Mouse (Mus musculus) frontal cortex, adult 2 months (tissue): Measurements from ENCODE around the gene Prss28. TPM values are rescaled to one million over a fixed set of nuclear protein-coding genes. Genes with fewer than 3 reads are reported as not detected.

Experiments used
- DNase-seq, 2 experiments: peaks; one replicate each; pipeline ENCODE4 v3.0.0; 2022; ENCODE audit warnings: low spot score in 1 of 2; ENCODE audit errors: extremely low spot score in 1 of 2
- polyA plus RNA-seq: library from polyadenylated mRNA; depleted of rRNA; stranded (reverse); fragments of >200 nt; gene quantifications from 2 replicates; pipeline ENCODE4 v1.2.3, GENCODE M21; 2012; rRNA removed

The Prss28 gene
- polyA plus RNA-seq: not detected in 2 replicates

DNA sequence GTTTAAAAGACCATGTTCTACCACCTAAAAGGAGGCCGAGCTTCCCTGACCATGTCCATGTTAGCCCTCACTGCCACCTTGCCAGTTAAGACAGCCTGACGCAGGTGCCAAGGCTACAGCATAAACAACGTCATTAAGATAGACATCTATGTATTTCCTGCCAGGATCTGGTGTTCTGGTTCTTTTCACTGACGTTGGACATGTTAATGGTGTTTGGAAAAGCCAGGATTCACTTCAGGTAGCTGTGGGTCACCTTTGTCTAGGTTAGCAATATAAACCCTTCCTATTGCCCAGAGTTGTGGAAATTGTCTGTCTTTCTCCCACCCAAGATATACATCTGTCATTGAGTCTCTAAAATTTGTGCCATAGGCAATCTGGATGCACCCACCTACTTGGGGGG, at the start of gene Prss28:
Gene Prss28 (plus strand): TSS at position 301 of the 400 bp plus-strand sequence.
- no peak for DNase-seq

- peak in 1 of 2 experiments; percentile 45 for DNase-seq
Measured at GRCm38 (mm10) chr17:25264453-25264852, 44.0 kb upstream of the Prss28 start.

GRCm38 (mm10) chr17:25270795-25271335, 37.6 kb upstream of the Prss28 start:
- DNase-seq: no peak

DNA sequence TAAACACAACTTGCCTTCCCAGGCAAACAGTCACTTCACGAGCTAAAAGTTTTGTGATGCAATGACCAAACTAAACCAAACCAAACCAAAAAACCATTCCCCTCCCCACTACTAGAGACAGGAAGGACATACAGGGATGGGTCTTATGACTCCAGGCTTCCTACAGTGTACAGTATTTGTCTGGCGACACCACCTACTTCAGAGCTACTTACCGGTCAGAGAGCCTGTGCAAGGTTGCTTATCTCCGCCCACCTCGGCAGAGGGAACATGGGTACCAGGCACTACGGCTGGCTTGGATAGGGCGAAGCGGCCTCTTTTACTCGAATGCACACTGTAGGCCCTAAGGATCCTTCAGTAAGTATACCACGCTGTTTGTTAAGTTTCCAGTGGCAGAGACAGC, 36.1 kb upstream of the Prss28 start:
- DNase-seq: no peak

- peak in 1 of 2 experiments; percentile 89 for DNase-seq
Measured at GRCm38 (mm10) chr17:25272951-25273705, 35.3 kb upstream of the Prss28 start.

- peak; percentile 88 to 99 for DNase-seq
Measured at GRCm38 (mm10) chr17:25273706-25274501, 34.5 kb upstream of the Prss28 start.

- no peak for DNase-seq
Measured at GRCm38 (mm10) chr17:25274571-25275346, 33.7 kb upstream of the Prss28 start, which contains the start of gene Ube2i. Gene Ube2i (minus strand): TSS chr17:25274622.

DNA sequence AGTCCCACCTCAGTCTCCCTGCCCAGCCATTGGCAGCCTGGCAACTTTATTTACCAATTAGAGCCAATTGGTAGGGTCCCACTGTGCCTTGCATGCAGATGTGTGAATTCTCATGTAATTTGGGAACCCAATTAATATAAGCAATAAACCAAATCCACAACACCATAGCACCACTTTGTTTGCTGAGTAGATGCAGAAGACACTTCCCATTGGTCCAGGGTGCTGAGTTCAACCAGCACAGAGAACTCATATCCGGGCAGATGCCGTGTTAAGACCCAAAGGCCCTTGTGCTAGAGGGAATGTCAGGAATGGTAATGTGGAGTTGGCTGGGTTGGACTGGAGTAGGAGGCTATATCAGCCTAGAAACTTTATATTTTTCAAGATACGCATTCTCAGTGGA, 32.6 kb upstream of the Prss28 start:
- no peak for DNase-seq

DNA sequence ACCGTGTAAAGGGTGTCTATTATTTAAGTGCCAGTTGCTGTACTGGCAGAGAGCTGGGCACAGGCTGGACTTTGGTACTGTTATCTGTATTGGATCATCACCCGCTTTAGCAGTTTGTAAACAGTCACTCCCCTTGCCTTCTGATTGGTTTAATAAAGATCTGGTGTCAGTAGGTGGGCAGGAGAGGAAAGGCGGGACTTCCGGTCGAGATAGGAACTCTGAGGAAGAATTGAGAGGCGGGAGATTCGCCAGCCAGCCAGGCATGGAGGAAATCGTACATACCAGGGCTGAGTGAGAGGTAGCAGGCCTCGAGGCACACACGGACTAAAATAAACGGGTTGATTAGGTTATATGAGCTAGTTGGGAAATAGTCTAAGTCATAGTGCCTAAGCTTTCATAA, 26.3 kb upstream of the Prss28 start:
- DNase-seq: no peak

GRCm38 (mm10) chr17:25285033-25285432, 23.4 kb upstream of the Prss28 start:
- DNase-seq: peak; percentile 27 to 82

DNA sequence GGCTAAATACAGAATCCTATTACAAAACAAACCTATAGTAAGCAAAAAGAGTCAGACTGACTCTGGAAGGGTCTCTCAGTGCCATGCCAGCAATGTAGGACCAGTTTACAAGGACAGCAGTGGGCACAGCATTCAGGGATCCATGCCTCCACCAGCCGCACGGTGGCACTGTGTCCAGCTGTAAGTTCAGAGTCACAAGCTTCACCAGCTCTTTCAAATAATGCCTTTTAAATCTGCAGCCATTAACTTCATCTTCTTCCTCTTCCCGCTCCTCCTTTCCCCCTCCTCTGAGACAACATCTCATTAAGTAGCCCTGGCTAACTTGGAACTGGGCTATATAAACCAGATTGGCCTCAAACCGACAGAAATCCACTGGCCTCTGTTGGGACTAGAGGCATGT, 19.6 kb upstream of the Prss28 start:
- peak in 1 of 2 experiments; percentile 61 for DNase-seq

- DNase-seq: no peak
Measured at GRCm38 (mm10) chr17:25290411-25290810, 18.0 kb upstream of the Prss28 start.

GRCm38 (mm10) chr17:25293495-25293894, 15.0 kb upstream of the Prss28 start:
- no peak for DNase-seq

DNA sequence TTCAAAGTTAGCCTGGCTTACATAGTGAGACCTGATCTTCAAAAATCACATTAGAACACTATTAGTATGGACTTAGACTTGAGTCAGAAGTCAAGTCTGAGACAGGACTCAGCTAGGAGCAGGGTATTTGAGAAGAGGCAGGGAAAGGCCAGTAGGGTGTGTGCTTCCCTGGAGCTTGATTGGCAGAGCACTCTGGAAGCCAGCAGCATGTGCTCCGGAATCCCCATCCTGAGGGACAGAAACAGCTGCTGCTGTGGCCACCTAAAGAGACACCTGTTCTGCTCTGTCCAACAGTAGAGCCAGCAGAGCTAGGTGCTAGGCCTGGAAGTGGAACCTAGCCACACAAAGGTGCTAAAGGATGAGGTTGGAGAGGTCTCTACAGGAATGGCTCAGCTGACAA, 14.3 kb upstream of the Prss28 start:
- DNase-seq: no peak

DNA sequence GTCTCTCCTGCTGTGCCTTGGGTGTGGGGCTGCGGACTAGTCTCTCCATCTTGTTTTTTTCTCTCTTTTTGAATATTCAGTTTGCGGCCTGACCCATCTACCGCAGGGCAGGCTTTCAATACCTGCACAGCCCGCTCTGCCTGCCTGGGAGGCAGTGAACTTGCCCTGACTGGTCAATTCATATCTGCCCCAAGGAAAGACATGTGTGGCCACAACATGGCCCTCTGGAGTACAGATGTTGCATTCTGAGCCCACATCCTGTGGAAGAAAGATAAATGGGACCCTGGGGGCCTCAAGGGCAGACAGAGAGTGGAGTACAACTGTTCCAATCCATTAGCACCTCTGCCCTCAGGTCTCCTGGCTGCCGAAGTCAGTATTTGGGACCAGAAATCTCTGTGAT, 10.4 kb upstream of the Prss28 start, which contains the start of gene Prss34:
Gene Prss34 (plus strand): TSS at position 301 of the 400 bp plus-strand sequence.
- DNase-seq: no peak

GRCm38 (mm10) chr17:25318354-25318753, 9.9 kb downstream of the Prss28 start, which contains the start of gene Prss29:
Gene Prss29 (plus strand): TSS chr17:25318654.
- no peak for DNase-seq

DNA sequence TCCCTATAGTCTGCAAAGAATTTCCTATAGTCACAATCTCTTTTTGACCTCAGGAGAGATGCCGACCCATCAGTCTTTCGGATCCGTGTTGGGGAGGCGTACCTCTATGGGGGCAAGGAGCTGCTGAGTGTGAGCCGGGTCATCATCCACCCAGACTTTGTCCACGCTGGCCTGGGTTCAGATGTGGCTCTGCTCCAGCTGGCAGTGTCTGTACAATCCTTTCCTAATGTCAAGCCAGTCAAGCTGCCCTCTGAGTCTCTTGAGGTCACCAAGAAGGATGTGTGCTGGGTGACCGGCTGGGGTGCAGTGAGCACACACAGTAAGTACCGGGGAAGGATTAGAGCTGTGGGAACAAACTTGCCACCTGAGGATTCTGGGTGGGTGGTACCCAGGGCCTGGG, 12.4 kb downstream of the Prss28 start:
- DNase-seq: no peak

DNA sequence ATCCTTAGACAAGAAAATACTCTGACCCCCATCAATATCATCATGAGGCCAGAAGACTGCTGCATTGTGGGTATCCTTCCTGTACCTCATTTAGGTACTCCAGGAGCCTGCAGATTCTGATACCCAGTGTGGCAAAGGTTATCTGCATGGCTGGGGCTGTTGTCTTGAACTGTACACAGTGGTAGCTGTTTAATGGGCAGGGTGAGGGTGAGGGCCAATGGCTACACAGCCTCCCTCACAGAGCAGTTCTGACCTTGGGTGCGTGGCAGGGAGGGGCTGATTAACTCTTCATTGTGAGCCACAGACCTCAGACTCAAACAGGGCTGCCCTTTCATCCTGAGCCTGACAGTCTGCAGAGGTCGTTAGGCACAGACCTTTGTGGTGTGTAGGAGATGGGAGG, 14.5 kb downstream of the Prss28 start:
- no peak for DNase-seq

DNA sequence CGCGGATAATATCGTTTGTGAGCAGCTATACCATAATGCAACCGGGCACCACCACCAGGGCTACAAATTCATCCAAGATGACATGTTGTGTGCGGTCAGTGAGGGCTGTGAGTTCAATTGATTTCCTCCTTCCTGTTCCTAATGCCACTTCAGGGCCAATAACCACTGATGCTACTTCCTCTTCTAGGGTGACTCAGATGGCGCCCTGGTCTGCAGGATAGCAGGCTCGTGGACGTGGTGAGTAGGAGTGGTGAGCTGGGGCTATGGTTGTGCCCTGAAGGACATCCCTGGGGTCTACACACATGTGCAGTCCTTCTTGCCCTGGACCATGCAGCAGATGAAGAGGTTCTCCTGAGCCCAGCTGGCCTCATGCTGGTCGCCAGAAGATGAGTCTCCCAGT, 23.9 kb downstream of the Prss28 start:
- DNase-seq: no peak

GRCm38 (mm10) chr17:25333943-25334342, 25.5 kb downstream of the Prss28 start:
- peak in 1 of 2 experiments; percentile 77 for DNase-seq
